Mouse (Mus musculus) forebrain, embryonic 11.5 days (tissue): ENCODE measurements around the gene Itgae. TPM values are rescaled to one million over a fixed set of nuclear protein-coding genes. Genes with fewer than 3 reads are reported as not detected.

ENCODE experiments used
- ATAC-seq: fragments of 200-750 bp; cut with Nextera tagmentation; replicated peaks from 2 replicates; pipeline ENCODE4 v1.8.0; 2017; ENCODE audit warnings: moderate TSS enrichment; ENCODE audit not compliant: low FRiP score
- DNase-seq: peaks from one replicate; pipeline ENCODE4 v3.0.0-alpha.2; 2017; ENCODE audit warnings: low spot score
- H3K27ac ChIP-seq: fragments of 300-500 bp; sonication (generic); 2 replicates; pipeline ENCODE4 v1.5.1; 2014; ENCODE audit warnings: low read depth, low read length
- H3K27me3 ChIP-seq: fragments of 300-500 bp; sonication (generic); 2 replicates; pipeline ENCODE4 v1.6.1; 2014; ENCODE audit warnings: mild to moderate bottlenecking, low read length, mixed read lengths; ENCODE audit not compliant: control insufficient read depth, insufficient read depth
- H3K36me3 ChIP-seq: fragments of 300-500 bp; sonication (generic); 2 replicates; pipeline ENCODE4 v1.6.1; 2014; ENCODE audit warnings: mild to moderate bottlenecking, low read length, moderate library complexity, mixed read lengths; ENCODE audit not compliant: control insufficient read depth, insufficient read depth
- H3K4me1 ChIP-seq: fragments of 300-500 bp; sonication (generic); replicated peaks from 2 replicates; pipeline ENCODE4 v1.6.1; 2014; ENCODE audit warnings: low read length, mixed read lengths; ENCODE audit not compliant: control insufficient read depth, insufficient read depth
- H3K4me2 ChIP-seq: fragments of 300-500 bp; sonication (generic); 2 replicates; pipeline ENCODE4 v1.6.1; 2014; ENCODE audit warnings: low read depth, mild to moderate bottlenecking, low read length, moderate library complexity, mixed read lengths; ENCODE audit not compliant: severe bottlenecking
- H3K4me3 ChIP-seq: fragments of 300-500 bp; sonication (generic); 2 replicates; pipeline ENCODE4 v1.5.1; 2014; ENCODE audit warnings: low read depth, low read length
- H3K9ac ChIP-seq: fragments of 300-500 bp; sonication (generic); 2 replicates; pipeline ENCODE4 v1.6.1; 2014; ENCODE audit warnings: low read length
- H3K9me3 ChIP-seq: fragments of 300-500 bp; sonication (generic); 2 replicates; pipeline ENCODE4 v1.6.1; 2016; ENCODE audit warnings: low read length, mixed read lengths; ENCODE audit not compliant: control insufficient read depth
- WGBS: fragments of 180-500 bp; shearing (Covaris S2); extraction: QIAGEN DNeasy Blood & Tissue Kit; methylation state at CpG from one replicate; pipeline ENCODE4 v1.1.7; 2014; 5-methylcytosine and 5-hydroxymethylcytosine counted together
- polyA plus RNA-seq: library from polyadenylated mRNA; unstranded; fragments of >200 nt; fragmentation: Nextera tagmentation; extraction: Ambion mirVana; gene quantifications from 2 replicates; pipeline ENCODE4 v1.2.1, GENCODE M21; 2014

Itgae gene
- polyA plus RNA-seq, 1 experiment from 2014 or later = 0.64 TPM

- Histone ChIP-seq H3K9ac (no peak overlapping the region), H3K4me2 (no peak overlapping the region), H3K4me1 (no peaks in the 10 kb centered on the region), H3K27me3 (no peaks in the 10 kb centered on the region), H3K9me3 (no peaks in the 10 kb centered on the region), H3K27ac (no peak overlapping the region), H3K36me3 (no peaks in the 10 kb centered on the region), H3K4me3 (no peak overlapping the region)
- DNase-seq = no peak
- no peak for ATAC-seq
- WGBS = 95% methylated on average over 6 of the region's 6 CpGs
Measured at GRCm38 (mm10) chr11:73126495-73126894, 36.1 kb downstream of the Itgae start.

- H3K36me3 ChIP-seq = peaks cover 11% of the 10 kb centered on the region; the same call in 1 of the 2 replicates
Measured at GRCm38 (mm10) chr11:73131020-73131419, 40.6 kb downstream of the Itgae start.

GRCm38 (mm10) chr11:73132999-73133398 lies 42.6 kb downstream of the Itgae start:
- H3K9ac ChIP-seq = no peak overlapping the region
- H3K9me3 ChIP-seq = no peaks in the 10 kb centered on the region; the same call in 1 of the 2 replicates
- DNase-seq (no peak), ATAC-seq (no peak)
- H3K4me3 ChIP-seq = no peak overlapping the region
- peaks cover 3% of the 10 kb centered on the region; the same call in 1 of the 2 replicates for H3K4me1 ChIP-seq
- H3K27ac ChIP-seq = no peak overlapping the region
- no peak overlapping the region for H3K4me2 ChIP-seq
- H3K27me3 ChIP-seq = no peaks in the 10 kb centered on the region
- WGBS = 96% methylated on average over 6 of the region's 6 CpGs
- peaks cover 11% of the 10 kb centered on the region; the same call in 1 of the 2 replicates for H3K36me3 ChIP-seq

More at GRCm38 (mm10) chr11:73131020-73131419, 40.6 kb downstream of the Itgae start:
- H3K4me3 ChIP-seq = no peak overlapping the region
- H3K27me3 ChIP-seq = no peaks in the 10 kb centered on the region
- peaks cover 3% of the 10 kb centered on the region; the same call in 1 of the 2 replicates for H3K4me1 ChIP-seq
- WGBS = 87% methylated on average over 7 of the region's 7 CpGs
- H3K27ac ChIP-seq = no peak overlapping the region
- no peak for ATAC-seq
- H3K9ac ChIP-seq = no peak overlapping the region
- H3K4me2 ChIP-seq = no peak overlapping the region
- no peaks in the 10 kb centered on the region; the same call in 1 of the 2 replicates for H3K9me3 ChIP-seq
- DNase-seq = no peak

- H3K4me2 ChIP-seq = no peak overlapping the region
- no peak overlapping the region for H3K9ac ChIP-seq
- no peaks in the 10 kb centered on the region; the same call in 1 of the 2 replicates for H3K9me3 ChIP-seq
- peaks cover 3% of the 10 kb centered on the region; the same call in 1 of the 2 replicates for H3K4me1 ChIP-seq
- 91% methylated on average over 5 of the region's 5 CpGs for WGBS
- ATAC-seq = no peak
- no peaks in the 10 kb centered on the region for H3K27me3 ChIP-seq
- H3K4me3 ChIP-seq = no peak overlapping the region
- peaks cover 11% of the 10 kb centered on the region; the same call in 1 of the 2 replicates for H3K36me3 ChIP-seq
- no peak overlapping the region for H3K27ac ChIP-seq
- no peak for DNase-seq
Measured at GRCm38 (mm10) chr11:73134222-73134621, 43.8 kb downstream of the Itgae start.

GRCm38 (mm10) chr11:73136587-73136986 lies 46.2 kb downstream of the Itgae start:
- H3K9ac ChIP-seq = no peak overlapping the region
- ATAC-seq (no peak), DNase-seq (no peak)

GRCm38 (mm10) chr11:73137116-73137515 lies 46.7 kb downstream of the Itgae start:
- Histone ChIP-seq H3K9ac (peak overlapping the region; percentile 77), H3K27ac (no peak overlapping the region), H3K4me2 (peak overlapping the region; percentile 63), H3K4me1 (peaks cover 3% of the 10 kb centered on the region; the same call in 1 of the 2 replicates), H3K36me3 (peaks cover 11% of the 10 kb centered on the region; the same call in 1 of the 2 replicates), H3K9me3 (no peaks in the 10 kb centered on the region; the same call in 1 of the 2 replicates), H3K4me3 (peak overlapping the region; percentile 87), H3K27me3 (no peaks in the 10 kb centered on the region)
- 56% methylated on average over 11 of the region's 11 CpGs for WGBS
- no peak for DNase-seq
- no peak for ATAC-seq

More at GRCm38 (mm10) chr11:73136587-73136986, 46.2 kb downstream of the Itgae start:
- Histone ChIP-seq H3K4me2 (peak overlapping the region; percentile 63), H3K9me3 (no peaks in the 10 kb centered on the region; the same call in 1 of the 2 replicates), H3K36me3 (peaks cover 11% of the 10 kb centered on the region; the same call in 1 of the 2 replicates), H3K27ac (no peak overlapping the region), H3K27me3 (no peaks in the 10 kb centered on the region), H3K4me1 (peaks cover 3% of the 10 kb centered on the region; the same call in 1 of the 2 replicates), H3K4me3 (peak overlapping the region; percentile 87; the same call in 1 of the 2 replicates)
- 88% methylated on average over 6 of the region's 6 CpGs for WGBS

- Histone ChIP-seq H3K4me1 (peaks cover 3% of the 10 kb centered on the region; the same call in 1 of the 2 replicates), H3K36me3 (peaks cover 5% of the 10 kb centered on the region; the same call in 1 of the 2 replicates), H3K4me2 (peak within 1 kb of the TSS; percentile 63), H3K9me3 (no peaks in the 10 kb centered on the region), H3K9ac (peak within 1 kb of the TSS; percentile 77), H3K27ac (no peak within 1 kb of the TSS), H3K4me3 (peak within 1 kb of the TSS; percentile 87), H3K27me3 (no peaks in the 10 kb centered on the region)
- under 1% methylated on average over 84 of the region's 84 CpGs for WGBS
- DNase-seq (peak; percentile 97), ATAC-seq (peak; percentile 94)
Measured at GRCm38 (mm10) chr11:73137591-73138501, 47.5 kb downstream of the Itgae start, which contains the start of gene Haspin. Gene Haspin (minus strand): TSS chr11:73138294.

- H3K4me2 ChIP-seq = no peak overlapping the region
- no peaks in the 10 kb centered on the region for H3K4me1 ChIP-seq
- H3K36me3 ChIP-seq = no peaks in the 10 kb centered on the region
- ATAC-seq (no peak), DNase-seq (no peak)
- H3K4me3 ChIP-seq = no peak overlapping the region
- 82% methylated on average over 1 of the region's 1 CpGs for WGBS
- no peak overlapping the region for H3K9ac ChIP-seq
- H3K27ac ChIP-seq = no peak overlapping the region
- H3K9me3 ChIP-seq = no peaks in the 10 kb centered on the region
- H3K27me3 ChIP-seq = no peaks in the 10 kb centered on the region
Measured at GRCm38 (mm10) chr11:73144261-73144681, 53.9 kb downstream of the Itgae start.
